Mouse (Mus musculus): ENCODE measurements around the gene Adamts7. TPM values are rescaled to one million over a fixed set of nuclear protein-coding genes. Genes with fewer than 3 reads are reported as not detected.

Gene Adamts7
- polyA plus RNA-seq, 1 experiment from 2014 or later: 0.71 TPM

DNA sequence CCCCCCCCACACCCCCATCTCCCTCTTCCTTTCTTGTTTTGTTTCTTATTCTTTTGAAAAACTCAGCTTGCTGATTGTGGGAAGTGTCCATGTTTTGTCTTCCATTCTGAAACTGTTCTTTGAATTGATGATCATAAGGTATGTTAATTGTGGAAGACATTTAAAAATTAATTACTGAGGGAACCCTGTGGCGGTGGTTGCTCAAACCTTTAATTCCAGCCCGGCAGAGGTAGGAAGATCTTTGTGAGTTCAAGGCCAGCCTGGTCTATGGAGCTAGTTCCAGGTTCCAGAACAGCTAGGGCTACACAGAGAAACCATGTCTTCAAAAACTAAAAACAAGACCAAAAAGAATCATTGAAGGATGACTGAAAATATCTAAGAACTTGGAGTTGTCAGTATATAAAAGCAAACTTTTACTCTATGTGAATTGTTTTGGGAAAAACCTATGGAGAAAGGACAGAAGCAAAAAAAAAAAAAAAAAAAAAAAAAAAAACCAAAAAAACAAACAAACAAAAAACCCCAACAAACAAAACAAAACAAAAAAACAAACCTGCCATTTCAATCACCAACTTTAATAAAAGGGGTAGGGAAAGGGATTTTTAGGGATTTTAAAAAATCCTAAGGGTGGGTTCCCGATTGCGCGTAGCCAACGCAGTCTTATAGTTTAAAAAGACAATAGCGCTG, 37.3 kb upstream of the Adamts7 start:
- ATAC-seq (ENCODE audit: insufficient read depth): no peak
- H3K27me3 ChIP-seq: no peaks in the 10 kb centered on the region
- 18% methylated on average over 7 of the region's 7 CpGs for WGBS (ENCODE audit: insufficient replicate concordance)
- H3K9ac ChIP-seq: peak overlapping the region; percentile 42
- H3K4me1 ChIP-seq (replicated peaks): peaks cover 16% of the 10 kb centered on the region
- peak overlapping the region; percentile 55 for H3K4me3 ChIP-seq (replicated peaks)
- 0 out of 2 replicates have a peak overlapping the region, but pooled peaks have one; percentile 57 for H3K27ac ChIP-seq (replicated peaks)
- H3K4me2 ChIP-seq: peak overlapping the region; percentile 68
- H3K36me3 ChIP-seq (replicated peaks): no peaks in the 10 kb centered on the region
- H3K9me3 ChIP-seq (replicated peaks): no peaks in the 10 kb centered on the region

DNA sequence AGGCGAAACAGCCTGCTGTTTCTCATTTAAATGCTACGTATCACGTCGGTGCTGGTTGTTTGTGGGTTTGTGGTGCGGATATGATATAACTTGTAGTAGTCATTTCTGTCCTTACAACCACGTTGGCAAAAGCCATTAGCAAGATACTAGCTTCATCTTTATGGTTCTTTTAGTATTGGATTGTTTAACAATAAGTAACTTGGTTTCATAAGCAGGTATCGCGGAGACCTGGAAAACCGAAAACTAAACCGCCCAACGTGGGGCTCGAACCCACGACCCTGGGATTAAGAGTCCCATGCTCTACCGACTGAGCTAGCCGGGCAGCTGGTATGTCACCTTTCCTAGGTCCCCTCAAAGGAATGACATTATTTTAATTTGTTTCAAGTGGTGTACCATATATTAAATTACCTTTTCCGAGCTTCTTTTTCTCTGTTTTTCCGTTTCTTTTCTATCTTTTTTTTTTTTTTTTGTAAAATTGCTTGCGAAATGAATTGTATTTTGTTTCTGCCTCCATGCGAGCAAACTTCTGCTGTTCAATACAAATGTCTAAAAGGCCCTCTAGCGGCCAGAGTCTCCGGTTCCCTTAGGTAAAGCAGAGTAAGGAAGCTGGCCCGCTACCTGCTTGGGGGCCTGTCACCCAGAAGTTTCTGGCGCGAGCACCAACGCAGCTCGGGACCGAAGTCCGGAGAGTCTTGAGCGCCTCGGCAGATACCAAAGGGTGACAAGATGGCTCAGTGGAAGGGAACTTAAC, 36.4 kb upstream of the Adamts7 start:
- under 1% methylated on average over 30 of the region's 30 CpGs for WGBS (ENCODE audit: insufficient replicate concordance)
- no peaks in the 10 kb centered on the region for H3K36me3 ChIP-seq (replicated peaks)
- peaks cover 16% of the 10 kb centered on the region for H3K4me1 ChIP-seq (replicated peaks)
- ATAC-seq (ENCODE audit: insufficient read depth): peak; percentile 89
- H3K27me3 ChIP-seq: no peaks in the 10 kb centered on the region
- H3K4me3 ChIP-seq (replicated peaks): peak overlapping the region; percentile 55
- peak overlapping the region; percentile 57; the same call in 1 of the 2 replicates for H3K27ac ChIP-seq (replicated peaks)
- H3K4me2 ChIP-seq: peak overlapping the region; percentile 68
- peak overlapping the region; percentile 42 for H3K9ac ChIP-seq
- no peaks in the 10 kb centered on the region for H3K9me3 ChIP-seq (replicated peaks)

DNA sequence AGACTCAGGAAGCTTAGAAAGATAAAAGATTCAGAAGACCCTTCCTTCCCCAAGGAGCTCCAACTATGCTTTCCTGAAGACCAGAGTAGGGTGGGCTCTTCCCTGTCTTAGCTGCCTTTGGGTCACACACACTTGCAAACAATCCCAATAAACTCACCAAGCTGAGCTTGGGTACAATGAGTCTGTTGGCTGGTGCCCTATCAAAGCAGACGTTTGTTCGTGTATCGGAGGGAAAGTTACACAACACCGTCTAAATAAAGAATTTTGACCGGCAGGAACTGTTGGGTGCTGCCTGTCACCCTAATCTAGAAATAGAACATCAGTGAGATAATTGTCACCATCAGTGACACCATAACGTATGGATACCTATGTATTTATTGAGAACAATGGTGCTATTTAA, 35.7 kb upstream of the Adamts7 start:
- Histone ChIP-seq H3K36me3 (replicated peaks) (no peaks in the 10 kb centered on the region), H3K4me2 (peak overlapping the region; percentile 68), H3K4me1 (replicated peaks) (peaks cover 16% of the 10 kb centered on the region), H3K4me3 (replicated peaks) (peak overlapping the region; percentile 55; the same call in 1 of the 2 replicates), H3K9me3 (replicated peaks) (no peaks in the 10 kb centered on the region), H3K9ac (no peak overlapping the region), H3K27ac (replicated peaks) (no peak overlapping the region), H3K27me3 (no peaks in the 10 kb centered on the region)
- no peak for ATAC-seq (ENCODE audit: insufficient read depth)
- 48% methylated on average over 6 of the region's 6 CpGs for WGBS (ENCODE audit: insufficient replicate concordance)

GRCm38 (mm10) chr9:90128636-90129201, 34.1 kb upstream of the Adamts7 start:
- no peak overlapping the region for H3K9ac ChIP-seq
- peaks cover 16% of the 10 kb centered on the region for H3K4me1 ChIP-seq (replicated peaks)
- H3K4me3 ChIP-seq (replicated peaks): no peak overlapping the region
- no peaks in the 10 kb centered on the region for H3K27me3 ChIP-seq
- no peaks in the 10 kb centered on the region for H3K36me3 ChIP-seq (replicated peaks)
- ATAC-seq (ENCODE audit: insufficient read depth): no peak
- no peaks in the 10 kb centered on the region for H3K9me3 ChIP-seq (replicated peaks)
- no peak overlapping the region for H3K4me2 ChIP-seq
- 53% methylated on average over 6 of the region's 6 CpGs for WGBS (ENCODE audit: insufficient replicate concordance)
- H3K27ac ChIP-seq (replicated peaks): no peak overlapping the region

- no peak overlapping the region for H3K4me2 ChIP-seq
- H3K27me3 ChIP-seq: no peaks in the 10 kb centered on the region
- H3K9me3 ChIP-seq (replicated peaks): no peaks in the 10 kb centered on the region
- no peak for ATAC-seq (ENCODE audit: insufficient read depth)
- H3K27ac ChIP-seq (replicated peaks): no peak overlapping the region
- 66% methylated on average over 7 of the region's 7 CpGs for WGBS (ENCODE audit: insufficient replicate concordance)
- H3K36me3 ChIP-seq (replicated peaks): no peaks in the 10 kb centered on the region
- H3K4me3 ChIP-seq (replicated peaks): no peak overlapping the region
- no peak overlapping the region for H3K9ac ChIP-seq
- H3K4me1 ChIP-seq (replicated peaks): no peaks in the 10 kb centered on the region
These were observed 29.1 kb upstream of the Adamts7 start for GRCm38 (mm10) chr9:90133562-90134355.

DNA sequence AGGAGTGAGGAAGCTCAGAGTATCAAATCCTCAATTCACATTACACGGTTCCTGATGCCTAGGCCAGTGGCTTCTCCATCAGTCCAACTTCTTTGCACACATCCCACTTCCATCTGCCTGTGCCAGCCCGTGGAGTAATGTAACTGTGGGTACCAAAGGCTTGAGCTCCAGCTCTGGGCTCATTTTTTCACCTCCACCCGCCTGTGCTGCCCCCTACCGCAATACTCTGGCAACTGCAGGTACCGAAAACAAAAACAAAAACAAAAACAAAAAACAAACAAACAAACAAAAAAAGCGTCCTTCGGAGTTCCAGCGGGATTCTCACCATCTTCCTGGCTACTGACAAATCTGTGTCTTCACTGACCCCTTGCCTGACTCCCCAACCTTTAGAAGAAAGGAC, 27.4 kb upstream of the Adamts7 start:
- no peaks in the 10 kb centered on the region for H3K27me3 ChIP-seq
- H3K36me3 ChIP-seq (replicated peaks): no peaks in the 10 kb centered on the region
- no peak for ATAC-seq (ENCODE audit: insufficient read depth)
- no peak overlapping the region for H3K27ac ChIP-seq (replicated peaks)
- no peaks in the 10 kb centered on the region for H3K4me1 ChIP-seq (replicated peaks)
- no peak overlapping the region for H3K4me2 ChIP-seq
- no peaks in the 10 kb centered on the region for H3K9me3 ChIP-seq (replicated peaks)
- WGBS (ENCODE audit: insufficient replicate concordance): 68% methylated on average over 8 of the region's 8 CpGs
- no peak overlapping the region for H3K4me3 ChIP-seq (replicated peaks)
- no peak overlapping the region for H3K9ac ChIP-seq

GRCm38 (mm10) chr9:90135963-90136677, 26.7 kb upstream of the Adamts7 start:
- H3K27me3 ChIP-seq: no peaks in the 10 kb centered on the region

GRCm38 (mm10) chr9:90136678-90136965, 26.2 kb upstream of the Adamts7 start:
- WGBS (ENCODE audit: insufficient replicate concordance): 85% methylated on average over 1 of the region's 1 CpGs
- Histone ChIP-seq H3K9me3 (replicated peaks) (no peaks in the 10 kb centered on the region), H3K4me2 (no peak overlapping the region), H3K4me1 (replicated peaks) (no peaks in the 10 kb centered on the region), H3K36me3 (replicated peaks) (no peaks in the 10 kb centered on the region), H3K4me3 (replicated peaks) (no peak overlapping the region), H3K9ac (no peak overlapping the region), H3K27me3 (no peaks in the 10 kb centered on the region), H3K27ac (replicated peaks) (no peak overlapping the region)
- ATAC-seq (ENCODE audit: insufficient read depth): no peak

More at GRCm38 (mm10) chr9:90135963-90136677, 26.7 kb upstream of the Adamts7 start:
- no peaks in the 10 kb centered on the region for H3K4me1 ChIP-seq (replicated peaks)
- WGBS (ENCODE audit: insufficient replicate concordance): 65% methylated on average over 9 of the region's 9 CpGs
- no peak overlapping the region for H3K27ac ChIP-seq (replicated peaks)
- no peak for ATAC-seq (ENCODE audit: insufficient read depth)
- no peak overlapping the region for H3K4me2 ChIP-seq
- no peaks in the 10 kb centered on the region for H3K9me3 ChIP-seq (replicated peaks)
- H3K9ac ChIP-seq: no peak overlapping the region
- H3K36me3 ChIP-seq (replicated peaks): no peaks in the 10 kb centered on the region
- no peak overlapping the region for H3K4me3 ChIP-seq (replicated peaks)

- WGBS (ENCODE audit: insufficient replicate concordance): 36% methylated on average over 2 of the region's 2 CpGs
- ATAC-seq (ENCODE audit: insufficient read depth): no peak
- H3K9me3 ChIP-seq (replicated peaks): no peaks in the 10 kb centered on the region
- H3K9ac ChIP-seq: no peak overlapping the region
- H3K4me1 ChIP-seq (replicated peaks): no peaks in the 10 kb centered on the region
- no peak overlapping the region for H3K4me3 ChIP-seq (replicated peaks)
- H3K4me2 ChIP-seq: no peak overlapping the region
- no peaks in the 10 kb centered on the region for H3K27me3 ChIP-seq
- no peaks in the 10 kb centered on the region for H3K36me3 ChIP-seq (replicated peaks)
- no peak overlapping the region for H3K27ac ChIP-seq (replicated peaks)
These were observed 17.1 kb upstream of the Adamts7 start for GRCm38 (mm10) chr9:90145788-90146187.

- Histone ChIP-seq H3K27me3 (no peaks in the 10 kb centered on the region), H3K27ac (replicated peaks) (no peak overlapping the region), H3K4me1 (replicated peaks) (no peaks in the 10 kb centered on the region), H3K4me3 (replicated peaks) (no peak overlapping the region), H3K9ac (no peak overlapping the region), H3K4me2 (no peak overlapping the region), H3K9me3 (replicated peaks) (no peaks in the 10 kb centered on the region), H3K36me3 (replicated peaks) (no peaks in the 10 kb centered on the region)
- WGBS (ENCODE audit: insufficient replicate concordance): 52% methylated on average over 5 of the region's 5 CpGs
- ATAC-seq (ENCODE audit: insufficient read depth): no peak
These were observed 16.0 kb upstream of the Adamts7 start for GRCm38 (mm10) chr9:90146869-90147268.

All from liver, embryonic 15.5 days (tissue).